In the genomic region with DNA sequence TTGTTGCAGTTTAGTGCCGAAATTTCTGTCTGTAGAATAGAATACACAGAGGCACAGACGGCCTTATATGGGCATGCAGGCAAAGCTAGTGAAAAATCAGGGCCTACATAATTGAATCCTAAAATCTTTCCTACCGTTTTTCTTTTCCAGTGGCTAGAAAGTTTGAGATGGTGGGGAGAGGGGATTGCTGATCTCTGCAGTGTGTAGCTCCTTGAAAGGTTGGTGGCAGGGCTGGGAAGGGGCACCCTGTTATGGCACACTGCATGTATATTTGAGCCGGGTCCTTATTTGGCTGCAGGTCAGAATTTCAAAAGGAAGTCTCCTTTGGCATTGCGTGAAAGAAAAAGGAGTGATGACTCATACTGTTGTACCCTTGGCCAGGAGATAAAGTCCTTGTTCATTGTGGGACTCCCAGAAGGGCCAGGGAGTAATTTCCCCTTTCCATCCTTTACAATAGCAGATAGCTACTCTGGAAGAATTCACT, we compare ENCODE assay signal across 8 mouse cellular contexts. TPM values are rescaled to one million over a fixed set of nuclear protein-coding genes. Genes with fewer than 3 reads are reported as not detected.
DNase-seq lines count a peak whose midpoint lies in the region; ATAC-seq lines count a peak whose summit lies in the region.

No protein-coding gene starts in this region.

- peak overlapping the region; percentile 59 for H3K4me2 ChIP-seq in forebrain, embryonic 16.5 days (ENCODE audit: low read length)
- H3K4me2 ChIP-seq in intestine, embryonic 16.5 days (ENCODE audit: low read depth, low read length), result peak overlapping the region; percentile 55
- H3K4me2 ChIP-seq in lung, embryonic 15.5 days, result peak overlapping the region; percentile 63
- peak overlapping the region; percentile 50 for H3K4me2 ChIP-seq in stomach, embryonic 14.5 days (replicated peaks; ENCODE audit: low read depth, low read length)

- peaks cover 21% of the 10 kb centered on the region for H3K4me1 ChIP-seq in forebrain, embryonic 16.5 days (replicated peaks; ENCODE audit: control insufficient read depth, insufficient read depth, low read length)
- H3K4me1 ChIP-seq in intestine, embryonic 16.5 days (ENCODE audit: control insufficient read depth, insufficient read depth, low read length), result peaks cover 27% of the 10 kb centered on the region
- peaks cover 21% of the 10 kb centered on the region for H3K4me1 ChIP-seq in lung, embryonic 15.5 days
- H3K4me1 ChIP-seq in stomach, embryonic 14.5 days (ENCODE audit: control insufficient read depth, insufficient read depth, low read length), result peaks cover 17% of the 10 kb centered on the region

- DNase-seq in frontal cortex, adult 2 months (ENCODE audit: extremely low spot score in 1 of 2, low spot score in 1 of 2), result no peak
- DNase-seq in Muller cell, postnatal 12 days (ENCODE audit: inconsistent ontology term), result peak; percentile 92
- DNase-seq in urinary bladder, postnatal 14 days (ENCODE audit: low spot score), result no peak

- no peaks in the 10 kb centered on the region for H3K27me3 ChIP-seq in forebrain, embryonic 16.5 days (replicated peaks; ENCODE audit: control insufficient read depth, insufficient read depth, low read length)
- no peaks in the 10 kb centered on the region for H3K27me3 ChIP-seq in intestine, embryonic 16.5 days (replicated peaks; ENCODE audit: control insufficient read depth, insufficient read depth, low read length)
- no peaks in the 10 kb centered on the region for H3K27me3 ChIP-seq in lung, embryonic 15.5 days
- no peaks in the 10 kb centered on the region for H3K27me3 ChIP-seq in stomach, embryonic 14.5 days (ENCODE audit: control insufficient read depth, insufficient read depth, low read length)

- H3K9ac ChIP-seq in forebrain, embryonic 16.5 days (replicated peaks; ENCODE audit: low read depth, low read length), result peak overlapping the region; percentile 74
- peak overlapping the region; percentile 86 for H3K9ac ChIP-seq in intestine, embryonic 16.5 days (ENCODE audit: low read depth, low read length)
- peak overlapping the region; percentile 77 for H3K9ac ChIP-seq in lung, embryonic 15.5 days
- H3K9ac ChIP-seq in stomach, embryonic 14.5 days (replicated peaks; ENCODE audit: low read depth, low read length), result peak overlapping the region; percentile 92

- 2% methylated on average over 5 of the region's 5 CpGs for WGBS in forebrain, embryonic 16.5 days
- WGBS in intestine, embryonic 16.5 days, result under 1% methylated on average over 5 of the region's 5 CpGs
- 0% methylated on average over 5 of the region's 5 CpGs for WGBS in lung, embryonic 15.5 days
- WGBS in stomach, embryonic 14.5 days, result 1% methylated on average over 5 of the region's 5 CpGs

- H3K4me3 ChIP-seq in forebrain, embryonic 16.5 days (replicated peaks; ENCODE audit: low read length), result peak overlapping the region; percentile 69
- peak overlapping the region; percentile 82 for H3K4me3 ChIP-seq in intestine, embryonic 16.5 days (ENCODE audit: low read length)
- H3K4me3 ChIP-seq in lung, embryonic 15.5 days, result peak overlapping the region; percentile 73
- peak overlapping the region; percentile 82 for H3K4me3 ChIP-seq in stomach, embryonic 14.5 days (ENCODE audit: low read depth, low read length)

- no peaks in the 10 kb centered on the region for H3K9me3 ChIP-seq in forebrain, embryonic 16.5 days (ENCODE audit: control insufficient read depth, low read length)
- H3K9me3 ChIP-seq in intestine, embryonic 16.5 days (ENCODE audit: control insufficient read depth, low read length), result no peaks in the 10 kb centered on the region
- H3K9me3 ChIP-seq in lung, embryonic 15.5 days, result no peaks in the 10 kb centered on the region
- H3K9me3 ChIP-seq in stomach, embryonic 14.5 days (ENCODE audit: control insufficient read depth, low read depth, low read length), result no peaks in the 10 kb centered on the region

- H3K36me3 ChIP-seq in forebrain, embryonic 16.5 days (ENCODE audit: control insufficient read depth, insufficient read depth), result peaks cover 11% of the 10 kb centered on the region
- H3K36me3 ChIP-seq in intestine, embryonic 16.5 days (ENCODE audit: control insufficient read depth, insufficient read depth, low read length), result peaks cover 23% of the 10 kb centered on the region
- H3K36me3 ChIP-seq in lung, embryonic 15.5 days, result peaks cover 39% of the 10 kb centered on the region
- peaks cover 34% of the 10 kb centered on the region for H3K36me3 ChIP-seq in stomach, embryonic 14.5 days (ENCODE audit: control insufficient read depth, insufficient read depth, low read length)

- peak overlapping the region; percentile 92 for H3K27ac ChIP-seq in forebrain, embryonic 16.5 days (ENCODE audit: low read length)
- peak overlapping the region; percentile 98 for H3K27ac ChIP-seq in intestine, embryonic 16.5 days (ENCODE audit: low read length)
- peak overlapping the region; percentile 97 for H3K27ac ChIP-seq in lung, embryonic 15.5 days
- H3K27ac ChIP-seq in stomach, embryonic 14.5 days (ENCODE audit: low read length), result peak overlapping the region; percentile 98

- 0 out of 2 replicates have a peak, but pooled peaks have one; percentile 1 for ATAC-seq in frontal cortex, adult (ENCODE audit: low TSS enrichment)
- ATAC-seq in forebrain, embryonic 16.5 days, result no peak
- peak; percentile 21 for ATAC-seq in intestine, embryonic 16.5 days
- no peak for ATAC-seq in lung, embryonic 15.5 days (ENCODE audit: borderline replicate concordance, extremely low read depth, low FRiP score, low TSS enrichment)
- no peak for ATAC-seq in stomach, embryonic 14.5 days (ENCODE audit: insufficient number of reproducible peaks, insufficient read depth, low FRiP score, low read depth)

RNA-seq across cellular contexts. Expression of a gene that starts 2.2 kb away (rescaled TPM):
- polyA plus RNA-seq in frontal cortex, adult 2 months (2012; rRNA removed), result 18.1 and 20.9 TPM in 2 replicates
- polyA plus RNA-seq in forebrain, embryonic 16.5 days (2015; fragmentation: Nextera tagmentation; extraction: Ambion mirVana), result 87.2 and 91.3 TPM in 2 replicates
- polyA plus RNA-seq in intestine, embryonic 16.5 days (2015; fragmentation: Nextera tagmentation; extraction: Ambion mirVana), result 66.9 and 71.5 TPM in 2 replicates
- 76.4 and 82.9 TPM in 2 replicates for polyA plus RNA-seq in lung, embryonic 15.5 days (2015; fragmentation: Nextera tagmentation; extraction: Ambion mirVana)
- polyA plus RNA-seq in stomach, embryonic 14.5 days (2014; fragmentation: Nextera tagmentation; extraction: Ambion mirVana), result 87.3 and 90.3 TPM in 2 replicates

Comparison
In these comparisons a context has a peak if more than half of its experiments do, and no peak if none do; other contexts are left out.
1. ATAC-seq: peak in frontal cortex, adult (single experiment) and intestine, embryonic 16.5 days (single experiment); none in forebrain, embryonic 16.5 days (single experiment), lung, embryonic 15.5 days (single experiment) and stomach, embryonic 14.5 days (single experiment).
2. Peak in every context shown above with its lines, with median percentiles within 50 percentile points of each other: H3K27ac ChIP-seq, H3K4me2 ChIP-seq, H3K4me3 ChIP-seq and H3K9ac ChIP-seq.